Mouse (Mus musculus): ENCODE data around the gene Alyref.
"Not testable (repeated sequence)": the region's sequence is repeated elsewhere in the genome, so short reads cannot be mapped to it uniquely, and the experiment has no call there.

Alyref gene

DNA sequence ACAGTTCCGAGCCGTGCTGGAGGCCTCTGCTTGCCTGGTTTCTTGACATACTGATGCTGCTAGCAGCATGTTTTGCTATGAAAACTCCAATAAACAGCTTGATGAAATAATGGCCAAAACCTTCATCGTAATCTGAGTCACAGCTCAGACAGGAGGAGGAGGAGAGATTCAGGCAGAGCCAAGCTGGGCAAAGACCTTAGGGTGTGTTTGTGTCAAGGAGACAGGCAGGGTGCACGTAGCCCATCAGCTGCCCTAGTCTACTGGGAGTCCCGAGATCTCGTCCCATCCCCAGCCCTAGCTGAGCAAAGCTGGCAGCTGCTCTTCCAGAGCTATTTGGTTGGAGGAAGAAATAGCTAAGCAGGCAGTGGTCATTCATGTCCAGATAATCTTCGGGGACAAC is 7.5 kb upstream of the Alyref start:
- peak; percentile 45 to 75 for DNase-seq (ENCODE audit: inconsistent age in 2 of 2, low spot score in 1 of 2)

DNA sequence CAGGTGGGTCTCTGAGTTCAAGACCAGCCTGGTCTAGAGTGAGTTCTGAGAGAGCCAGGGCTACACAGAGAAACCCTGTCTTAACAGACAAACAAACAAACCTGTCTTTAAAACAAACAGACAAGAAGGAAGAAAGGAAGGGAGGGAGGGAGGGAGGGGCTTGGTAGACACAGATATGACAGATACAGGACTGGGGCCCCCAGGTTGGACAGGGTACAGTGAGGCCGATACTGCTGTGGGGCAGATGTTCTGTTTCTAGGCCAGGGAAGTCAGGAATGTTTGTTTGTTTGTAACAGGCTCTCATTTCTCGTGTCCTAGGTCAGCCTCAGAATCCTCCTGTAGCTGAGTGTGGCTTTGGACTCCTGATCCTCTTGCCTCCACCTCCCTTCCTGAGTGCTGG is 5.4 kb upstream of the Alyref start:
- DNase-seq (ENCODE audit: inconsistent age in 2 of 2, low spot score in 1 of 2), result no peak

DNA sequence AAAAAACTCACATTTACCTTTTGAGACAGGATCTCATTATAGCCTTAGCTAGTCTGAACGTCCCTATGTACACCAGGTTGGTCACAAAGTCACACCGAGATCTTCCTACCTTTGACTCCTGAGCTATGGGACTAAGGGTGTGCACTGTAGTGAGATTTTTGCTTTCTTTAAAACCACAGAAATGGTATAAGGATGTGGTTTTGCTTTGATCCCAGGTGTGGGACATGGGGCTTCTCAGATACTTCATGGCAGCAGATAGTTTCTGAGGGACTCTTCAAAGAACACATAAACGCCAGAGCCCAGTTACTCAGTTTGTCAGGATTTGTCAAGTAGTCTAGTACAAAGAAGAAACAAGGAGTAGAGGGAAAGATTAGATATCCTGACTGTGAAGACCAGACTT is 2.6 kb upstream of the Alyref start:
- DNase-seq (ENCODE audit: inconsistent age in 2 of 2, low spot score in 1 of 2), result no peak

DNA sequence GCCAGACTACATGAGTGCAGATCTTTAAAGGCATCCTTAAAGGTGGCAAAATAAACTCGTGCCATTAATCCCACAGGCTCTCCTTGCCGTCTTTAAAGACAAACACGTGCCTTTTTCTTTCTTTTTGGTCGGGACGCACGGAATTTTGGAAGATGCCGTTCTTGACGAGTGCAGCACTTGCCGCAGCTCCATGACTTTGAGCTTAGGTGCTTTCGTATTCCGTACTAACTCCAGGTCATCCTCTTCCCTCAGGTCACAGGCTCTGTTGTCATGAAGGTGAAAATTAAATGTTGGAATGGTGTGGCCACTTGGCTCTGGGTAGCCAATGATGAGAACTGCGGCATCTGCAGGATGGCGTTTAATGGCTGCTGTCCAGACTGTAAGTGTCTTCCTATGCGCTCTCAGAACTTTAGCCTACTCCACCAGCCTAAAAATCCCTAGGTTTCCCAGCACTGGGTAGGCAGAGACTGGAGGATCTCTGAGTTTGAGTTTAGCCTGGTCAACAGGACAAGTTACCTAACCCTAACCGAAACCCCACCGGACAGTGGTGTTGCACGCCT is 905 bp upstream of the Alyref start:
- no peak for DNase-seq (ENCODE audit: inconsistent age in 2 of 2, low spot score in 1 of 2)

DNA sequence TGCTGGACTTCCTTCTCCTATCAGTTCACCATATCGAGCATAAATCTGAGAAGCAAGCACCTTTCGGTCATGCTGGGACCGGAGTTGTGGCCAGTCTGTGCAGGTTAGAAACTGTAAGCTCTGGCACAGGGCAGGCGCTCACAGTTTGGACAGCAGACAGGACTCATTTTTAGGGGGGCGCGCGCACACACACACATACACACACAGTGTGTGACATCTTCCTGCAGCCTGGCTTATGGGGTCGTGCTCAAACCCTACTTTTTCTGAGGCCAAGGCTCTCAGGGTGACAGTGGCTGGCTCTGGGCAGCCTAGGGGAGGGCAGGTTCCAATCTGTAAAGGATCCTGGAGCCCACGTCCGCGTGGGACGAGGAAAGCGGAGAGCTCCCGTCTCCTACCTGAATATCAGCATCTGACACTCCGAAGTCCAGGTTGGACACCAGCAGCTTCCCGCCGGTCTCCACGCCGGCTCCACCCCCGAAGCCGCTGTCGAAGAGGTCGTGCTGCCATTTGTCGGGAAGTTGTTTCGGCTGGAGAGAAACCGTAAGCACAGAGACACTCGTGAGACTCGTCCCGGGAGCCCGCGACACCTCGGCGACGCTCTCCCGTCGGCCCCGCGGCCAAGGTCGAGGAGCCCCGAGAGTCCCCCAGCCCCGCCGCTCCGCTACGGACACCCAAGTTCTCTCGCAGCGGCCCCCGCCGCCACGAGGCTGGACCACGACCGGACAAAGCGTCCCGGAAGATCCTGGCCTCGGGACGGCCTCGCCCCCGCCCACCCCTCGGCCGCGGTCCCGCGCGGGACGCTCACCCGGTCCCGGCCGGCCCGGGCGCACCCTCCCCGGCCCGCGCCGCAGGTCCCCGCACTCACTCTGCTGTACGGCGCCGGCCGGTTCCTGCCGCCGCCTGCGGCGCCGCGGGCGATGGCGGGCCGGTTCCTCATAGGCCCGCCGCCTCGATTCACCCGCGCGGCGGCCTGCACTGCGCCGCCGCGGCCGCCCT is 627 bp downstream of the Alyref start:
- peak; percentile 45 to 67 for DNase-seq (ENCODE audit: inconsistent age in 2 of 2, low spot score in 1 of 2)

DNA sequence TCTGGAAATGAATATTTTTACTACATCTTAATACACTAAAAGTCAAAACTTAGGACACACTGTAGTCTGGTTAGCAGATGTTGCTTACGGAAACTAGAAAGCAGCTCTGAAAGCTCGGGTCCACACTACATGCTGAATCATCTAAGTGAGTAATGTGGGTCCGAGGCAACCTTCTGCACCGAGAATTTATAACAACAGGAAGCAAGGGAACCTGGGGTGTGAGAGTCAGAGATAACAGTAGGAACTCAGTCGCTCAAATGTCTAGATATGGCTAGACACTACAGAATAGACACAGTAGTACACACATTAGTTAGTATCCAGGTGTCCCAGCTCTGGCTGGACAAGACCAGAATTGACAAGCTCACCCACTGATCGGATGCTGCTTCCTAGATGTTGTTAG is 9.6 kb downstream of the Alyref start:
- DNase-seq (ENCODE audit: inconsistent age in 2 of 2, low spot score in 1 of 2), result no peak

DNA sequence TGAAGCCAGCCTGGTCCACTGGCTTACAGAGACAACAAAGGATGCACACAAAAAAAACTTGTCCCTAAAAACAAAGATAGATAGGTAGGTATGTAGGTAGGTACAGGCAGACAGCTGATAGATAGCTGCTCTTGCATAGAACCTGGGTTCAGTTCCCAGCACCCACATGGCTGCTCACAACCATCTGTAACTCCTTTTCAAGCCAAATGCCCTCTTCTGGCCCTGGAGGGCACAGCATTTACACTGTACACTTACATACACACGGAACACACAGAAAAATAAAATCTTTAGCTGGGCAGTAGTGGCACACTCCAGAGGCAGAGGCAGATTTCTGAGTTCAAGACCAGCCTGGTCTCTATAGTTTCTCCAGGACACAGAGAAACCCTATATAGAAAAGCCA is 14.2 kb downstream of the Alyref start:
- DNase-seq (ENCODE audit: inconsistent age in 2 of 2, low spot score in 1 of 2), result no peak

DNA sequence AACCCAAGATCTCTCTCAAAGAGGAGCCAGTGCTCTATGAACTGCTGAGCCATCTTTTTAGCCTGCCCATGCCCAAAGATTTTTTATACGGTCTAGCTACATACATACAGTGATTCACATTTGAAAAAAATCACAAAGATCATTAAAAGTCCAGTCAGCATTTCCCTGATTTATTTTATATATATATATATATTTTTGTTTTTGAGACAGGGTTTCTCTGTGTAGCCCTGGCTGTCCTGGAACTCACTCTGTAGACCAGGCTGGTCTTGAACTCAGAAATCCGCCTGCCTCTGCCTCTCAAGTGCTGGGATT is 15.2 kb downstream of the Alyref start:
- not testable (repeated sequence) for DNase-seq (ENCODE audit: inconsistent age in 2 of 2, low spot score in 1 of 2)

DNA sequence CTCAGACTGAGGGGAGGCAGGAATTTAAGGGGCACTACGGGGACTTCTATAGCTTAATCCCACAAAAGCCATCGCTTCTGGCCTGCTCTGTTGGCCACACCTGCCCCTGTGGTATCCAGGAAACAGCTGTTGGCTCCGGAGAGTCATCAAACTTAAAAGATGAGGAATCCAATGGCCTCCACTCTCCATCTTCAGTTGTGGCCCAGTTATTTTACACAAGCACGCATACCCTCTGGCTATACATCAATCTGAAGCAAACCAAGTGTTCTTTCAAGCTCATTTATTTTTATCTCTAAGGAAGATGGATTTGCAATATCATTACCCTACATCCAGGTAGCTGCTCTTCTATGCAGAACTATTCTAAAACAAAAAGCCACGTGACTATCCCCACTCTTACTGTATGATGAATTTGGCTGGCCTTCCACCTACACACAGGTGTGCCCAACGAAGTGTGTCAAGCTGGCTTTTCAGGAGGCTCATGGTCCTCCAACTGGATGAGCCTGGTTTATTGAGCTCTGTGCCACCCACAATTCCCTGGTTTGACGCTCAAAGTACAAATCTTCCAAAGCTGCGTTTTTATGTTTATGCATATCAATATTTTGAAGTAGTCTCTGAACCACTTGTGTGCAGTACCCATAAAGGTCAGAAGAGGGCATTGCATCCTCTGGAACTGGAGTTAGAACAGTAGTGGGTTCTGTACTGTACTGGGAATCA is 15.7 kb downstream of the Alyref start:
- DNase-seq (ENCODE audit: inconsistent age in 2 of 2, low spot score in 1 of 2), result peak; percentile 45 to 80

DNA sequence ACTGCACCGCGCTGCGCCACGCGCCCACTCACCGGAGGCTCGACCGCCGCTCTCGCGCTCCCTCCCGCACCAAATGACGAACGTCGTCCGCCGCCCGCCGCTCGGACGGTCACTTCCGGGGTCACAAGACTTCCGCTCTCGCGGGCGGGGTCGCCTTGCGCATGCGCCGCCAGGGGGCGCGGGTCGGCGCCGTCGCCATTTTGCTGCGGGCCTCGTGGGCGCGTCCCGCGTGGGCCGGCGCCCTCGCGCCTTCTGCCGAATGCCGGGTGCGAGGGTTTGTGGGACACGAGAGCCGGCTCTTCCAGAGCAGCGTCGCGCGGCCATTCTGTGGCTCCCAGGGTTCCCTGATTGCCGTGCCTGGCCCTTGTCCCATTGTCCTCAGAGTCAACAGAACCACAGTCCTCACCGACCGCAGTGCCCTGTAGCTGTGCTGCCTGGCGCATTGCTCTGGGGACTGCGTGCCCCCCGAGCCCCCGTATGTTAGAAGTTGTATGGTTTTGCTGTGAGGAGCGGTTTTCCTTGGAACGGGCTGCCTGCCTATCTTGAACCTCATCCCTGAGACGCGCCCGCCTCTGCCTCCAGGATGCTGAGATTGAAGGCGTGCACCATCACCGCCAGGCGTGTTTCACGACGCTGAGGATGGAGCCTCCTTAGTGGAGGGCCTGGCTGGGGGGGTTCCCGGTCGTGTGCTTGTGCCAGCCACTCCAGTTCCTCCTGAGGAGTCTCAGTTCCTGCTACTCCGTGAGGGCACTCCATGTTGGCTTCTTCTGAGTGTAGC is 16.5 kb downstream of the Alyref start, which contains the start of gene Arhgdia:
Arhgdia (minus strand) TSS at position 135 of the 778 bp plus-strand sequence.
- peak; percentile 91 to 96 for DNase-seq (ENCODE audit: inconsistent age in 2 of 2, low spot score in 1 of 2)

DNA sequence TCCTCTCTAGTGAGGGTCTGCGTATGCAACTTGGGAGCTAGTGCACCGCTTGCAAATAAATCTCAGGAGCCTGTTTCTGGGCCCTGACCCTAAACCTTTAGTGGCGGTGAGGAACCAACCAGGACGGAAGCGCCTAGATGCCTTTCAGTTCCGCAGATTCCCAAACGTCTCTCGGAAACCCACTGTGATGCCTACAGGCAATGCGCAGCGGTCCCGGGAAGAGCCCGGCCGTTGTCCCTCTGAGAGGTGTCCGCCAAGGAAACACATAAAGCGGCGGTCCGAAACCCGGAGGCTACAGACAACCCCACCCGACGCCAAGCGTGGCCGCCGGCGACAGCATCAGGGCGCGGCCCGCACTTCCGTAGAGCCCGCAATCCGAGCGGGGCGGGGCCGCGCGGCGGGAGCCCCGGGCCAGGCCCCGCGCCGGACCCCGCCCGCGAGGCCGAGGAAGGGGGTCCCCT is 17.3 kb downstream of the Alyref start:
- DNase-seq (ENCODE audit: inconsistent age in 2 of 2, low spot score in 1 of 2), result peak; percentile 50 to 81

DNA sequence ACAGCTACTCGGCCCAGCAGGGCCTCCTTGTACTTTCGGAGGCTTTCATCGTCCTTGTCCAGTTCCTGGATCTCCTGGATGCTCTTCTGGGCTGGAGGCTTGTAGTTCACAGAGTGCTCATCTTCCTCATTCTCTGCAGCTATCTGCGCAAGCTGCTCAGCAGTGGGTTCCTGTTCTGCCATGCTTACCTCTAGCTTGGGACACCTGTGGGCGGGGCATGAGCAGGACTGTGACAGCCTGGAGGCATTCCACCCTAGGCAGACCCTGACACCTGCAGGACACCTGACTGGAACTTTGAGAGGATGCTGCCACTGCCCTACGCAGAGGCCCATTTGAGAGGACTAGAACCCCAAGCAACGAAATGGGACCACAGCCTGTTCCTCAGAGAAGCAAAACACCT is 18.0 kb downstream of the Alyref start:
- DNase-seq (ENCODE audit: inconsistent age in 2 of 2, low spot score in 1 of 2), result peak; percentile 39 to 63

DNA sequence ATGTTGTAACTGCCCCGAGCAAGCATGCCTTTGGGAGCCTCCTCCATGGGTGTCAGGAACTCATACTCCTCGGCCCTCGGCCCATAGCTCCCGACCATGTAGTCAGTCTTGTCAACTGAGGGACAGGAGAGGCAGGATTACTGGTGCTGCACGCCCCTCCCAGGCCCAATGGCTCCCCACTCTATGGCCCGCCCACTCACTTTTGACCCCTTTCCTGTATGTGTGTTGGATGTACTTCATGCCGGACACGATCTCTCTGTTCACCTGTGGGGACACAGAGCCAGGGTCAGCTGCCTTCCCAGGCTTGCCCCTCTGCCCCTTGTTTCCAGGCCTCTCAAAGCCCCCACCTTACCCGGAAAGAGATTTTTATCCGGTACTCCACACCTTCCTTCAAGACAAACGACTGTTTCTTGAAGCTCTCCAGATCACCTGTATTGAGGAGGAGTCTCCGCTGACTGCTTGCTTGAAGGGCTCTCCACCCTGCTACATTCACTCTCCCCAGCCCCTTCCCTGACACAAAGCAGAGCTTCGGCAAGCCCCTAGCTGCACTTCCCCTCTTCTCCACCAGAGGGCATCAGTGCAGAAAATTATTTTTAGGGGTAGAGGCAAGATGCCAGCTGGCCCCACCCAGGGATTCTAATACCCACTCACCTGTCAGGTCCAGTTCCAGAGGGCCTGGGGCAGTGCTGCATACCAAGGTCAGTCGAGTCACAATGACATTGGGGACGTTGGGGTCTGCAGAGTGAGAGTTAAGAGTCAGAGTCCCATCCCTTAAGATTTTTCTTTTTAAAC is 18.7 kb downstream of the Alyref start:
- DNase-seq (ENCODE audit: inconsistent age in 2 of 2, low spot score in 1 of 2), result peak; percentile 68 to 90

DNA sequence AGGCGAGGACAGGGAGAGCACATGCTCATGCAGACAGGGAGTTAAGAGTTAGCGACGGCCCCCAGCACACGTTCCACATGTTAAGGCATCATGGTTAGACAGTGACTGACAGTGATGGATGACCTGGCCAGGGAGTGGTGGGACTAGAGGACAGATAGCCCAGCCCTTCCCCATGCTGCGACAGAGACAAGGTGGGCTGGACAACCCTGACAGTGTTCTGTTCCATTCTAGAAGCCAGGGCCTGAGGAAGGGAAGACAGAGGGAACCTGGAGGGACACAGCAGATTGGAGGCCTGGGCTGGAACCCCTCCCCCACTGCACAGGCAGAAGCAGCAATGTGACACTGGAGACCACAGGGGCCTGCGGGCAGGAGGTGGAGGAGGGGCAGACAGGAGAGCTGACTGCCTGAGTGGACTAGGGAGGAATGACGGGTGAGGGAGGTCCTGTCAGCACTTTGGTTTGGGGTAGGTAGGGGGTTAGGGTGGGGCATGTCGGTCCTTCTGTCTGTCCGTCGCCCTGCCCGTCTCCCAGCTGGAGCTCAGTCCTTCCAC is 19.4 kb downstream of the Alyref start:
- peak in 1 of 2 experiments; percentile 39 for DNase-seq (ENCODE audit: inconsistent age in 2 of 2, low spot score in 1 of 2)

DNA sequence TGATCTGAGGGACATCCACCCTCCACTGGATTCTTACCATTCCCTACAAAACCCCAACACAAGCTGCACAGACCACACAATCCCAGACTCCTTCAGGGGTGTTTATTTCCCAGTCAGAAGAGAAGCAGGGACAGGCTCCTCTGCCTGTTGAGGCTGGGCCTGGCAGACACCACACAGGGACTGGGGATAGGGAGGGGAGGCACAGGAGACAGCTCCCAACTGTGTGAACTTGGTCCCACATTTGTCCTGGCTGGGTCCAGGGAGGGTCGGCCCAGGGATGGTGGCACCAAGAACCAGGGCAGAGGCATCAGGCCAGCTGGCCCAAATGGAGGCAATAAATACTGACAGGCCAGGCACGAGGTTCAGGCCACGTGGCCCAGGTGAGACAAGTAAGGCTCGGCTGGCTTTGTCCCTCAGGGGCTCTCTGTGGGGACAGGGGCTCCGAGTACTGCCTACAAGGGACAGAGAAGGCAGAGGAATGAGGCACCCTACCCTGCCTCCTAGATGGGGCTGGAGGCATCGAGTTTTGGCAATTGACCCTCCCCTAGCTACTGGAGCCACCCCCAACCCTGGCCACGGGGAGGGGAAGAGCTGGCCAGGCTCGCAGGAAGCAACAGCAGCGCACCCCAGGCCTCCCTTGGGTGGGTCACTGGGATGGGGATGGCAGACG is 20.0 kb downstream of the Alyref start:
- DNase-seq (ENCODE audit: inconsistent age in 2 of 2, low spot score in 1 of 2), result peak in 1 of 2 experiments; percentile 45

DNA sequence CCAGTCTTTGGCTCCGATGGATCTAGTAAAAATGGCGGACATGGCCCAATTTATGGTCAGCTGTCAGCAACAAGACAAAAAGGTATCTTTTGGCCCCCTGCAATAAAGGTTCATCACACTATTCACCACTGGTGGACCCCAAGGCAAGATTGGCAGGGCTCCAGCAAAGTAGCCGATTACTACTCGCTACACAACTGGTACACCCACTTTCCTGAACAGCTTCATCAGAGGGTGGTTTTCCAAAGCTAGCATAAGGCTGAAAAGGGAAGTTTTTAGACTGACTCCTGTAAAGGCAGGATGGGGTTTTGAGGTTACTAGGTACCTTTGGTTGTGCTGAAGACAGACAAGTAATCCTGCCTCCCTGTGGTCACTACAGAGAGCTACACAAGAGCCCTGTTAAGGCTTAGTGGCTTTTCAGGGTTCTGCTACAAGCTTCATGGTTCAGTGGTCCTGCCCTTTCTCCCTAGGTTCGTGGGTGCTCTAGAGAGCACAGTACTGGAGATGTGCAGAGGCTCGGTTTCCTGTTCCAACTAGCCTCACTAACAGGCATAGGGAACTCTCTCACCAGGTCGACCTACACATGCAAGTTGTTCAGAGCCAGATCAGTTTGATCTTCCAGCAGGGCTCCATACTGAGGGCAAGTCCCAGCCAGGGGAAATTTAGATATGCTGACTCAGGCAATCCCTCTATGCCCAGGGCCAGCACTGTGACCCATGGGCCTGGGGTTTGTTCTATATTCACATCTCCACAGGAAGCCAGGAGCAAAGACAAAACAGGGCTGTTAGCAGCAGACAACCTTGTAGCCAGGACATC is 20.7 kb downstream of the Alyref start:
- DNase-seq (ENCODE audit: inconsistent age in 2 of 2, low spot score in 1 of 2), result peak in 1 of 2 experiments; percentile 68

DNA sequence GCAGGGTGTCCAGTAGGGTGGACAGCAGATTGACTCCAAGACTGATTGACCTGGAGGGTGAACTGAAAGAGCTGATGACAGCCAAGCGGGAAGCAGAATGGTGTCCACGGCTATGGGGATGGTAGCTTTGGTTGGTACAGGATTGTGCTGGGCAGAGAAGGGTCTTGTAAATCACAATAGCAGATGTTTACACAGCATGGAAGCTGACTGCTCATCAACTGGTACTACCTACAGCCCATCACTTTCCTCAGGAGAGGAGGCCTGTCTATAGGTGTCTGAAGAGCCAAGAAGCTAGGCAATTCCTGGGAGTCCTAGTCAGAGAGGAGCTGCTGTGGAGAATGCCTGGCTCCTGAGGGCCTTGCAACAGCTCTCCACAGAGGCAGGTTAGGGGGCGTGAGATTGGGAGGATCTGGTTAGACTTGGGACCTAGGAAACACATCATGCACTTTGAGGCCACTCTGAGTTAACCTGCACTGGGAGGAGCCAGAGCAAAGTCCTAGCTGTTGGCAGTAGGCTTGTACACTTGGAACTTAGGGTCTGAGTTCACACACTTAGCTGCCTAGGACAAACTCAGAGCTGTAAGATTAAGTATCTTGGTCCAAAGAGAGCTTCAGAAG is 21.7 kb downstream of the Alyref start:
- DNase-seq (ENCODE audit: inconsistent age in 2 of 2, low spot score in 1 of 2), result no peak

DNA sequence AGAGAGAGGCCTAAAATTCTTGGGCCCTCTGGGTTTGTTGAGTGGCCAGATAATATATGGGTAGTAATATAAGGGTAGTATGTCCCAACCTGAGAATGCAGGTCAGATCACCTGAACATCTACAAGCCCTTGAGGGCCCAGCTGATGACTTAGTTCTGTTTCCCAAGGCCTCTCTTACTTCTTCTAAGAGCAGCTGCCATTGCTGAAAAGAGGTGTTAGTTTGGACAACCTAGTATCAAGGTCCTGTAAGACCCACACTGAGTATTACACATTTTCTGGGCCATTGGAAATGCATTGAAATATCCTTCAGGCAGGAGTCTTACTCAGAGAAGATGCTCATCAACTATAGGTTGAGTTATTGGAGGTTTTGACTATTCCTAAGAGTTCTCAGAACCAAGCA is 22.2 kb downstream of the Alyref start:
- no peak for DNase-seq (ENCODE audit: inconsistent age in 2 of 2, low spot score in 1 of 2)

Data from adrenal gland, adult (tissue).